Mouse (Mus musculus) telencephalon, adult 2 months (tissue): ENCODE measurements at regions not wholly inside any gene's neighbourhood (a gene's known extent, or its start where the extent isn't known, plus 50 kb on each side); places are given as distances from the start of the nearest gene placed in this dataset.

Experiments used
- DNase-seq: peaks from one replicate; pipeline ENCODE4 v3.0.0-alpha.2; 2011; ENCODE audit warnings: low read depth, low spot score

GRCm38 (mm10) chr2:79547284-79547683, 87.9 kb upstream of the Itprid2 start:
- no peak for DNase-seq

- no peak for DNase-seq
Observed at GRCm38 (mm10) chr2:79548039-79548600, 87.0 kb upstream of the Itprid2 start.

- DNase-seq = no peak
Observed at GRCm38 (mm10) chr2:79549781-79550180, 85.4 kb upstream of the Itprid2 start.

- no peak for DNase-seq
Observed at GRCm38 (mm10) chr2:79550432-79550831, 84.7 kb upstream of the Itprid2 start.

- no peak for DNase-seq
Observed at GRCm38 (mm10) chr2:79552481-79552880, 82.7 kb upstream of the Itprid2 start.

GRCm38 (mm10) chr2:79555395-79555794, 79.8 kb upstream of the Itprid2 start:
- no peak for DNase-seq

- no peak for DNase-seq
Observed at GRCm38 (mm10) chr2:79557361-79557760, 77.8 kb upstream of the Itprid2 start.

GRCm38 (mm10) chr2:79566280-79566933, 68.7 kb upstream of the Itprid2 start:
- DNase-seq = no peak

- DNase-seq = no peak
Observed at GRCm38 (mm10) chr2:79567413-79567934, 67.7 kb upstream of the Itprid2 start.

- DNase-seq = no peak
Observed at GRCm38 (mm10) chr2:79569663-79570062, 65.5 kb upstream of the Itprid2 start.

- DNase-seq = peak; percentile 32
Observed at GRCm38 (mm10) chr2:79571910-79572309, 63.2 kb upstream of the Itprid2 start.

- no peak for DNase-seq
Observed at GRCm38 (mm10) chr2:79575074-79575473, 60.1 kb upstream of the Itprid2 start.

- DNase-seq = no peak
Observed at GRCm38 (mm10) chr2:79585022-79585774, 50.0 kb upstream of the Itprid2 start.
